Mouse (Mus musculus): ENCODE data around the gene Tmem199. TPM values are rescaled to one million over a fixed set of nuclear protein-coding genes. Genes with fewer than 3 reads are reported as not detected.

Tmem199 gene
- total RNA-seq, 2 experiments from 2014 or later: 13.4 to 15.0 TPM

- intact Hi-C loops (cut with DNase I; ENCODE audit: low total_unique reads): no loop called here
- peak; percentile 51 for DNase-seq
Measured at GRCm38 (mm10) chr11:78531046-78531445, 19.1 kb upstream of the Tmem199 start.

- no peak for DNase-seq
- intact Hi-C loops (cut with DNase I; ENCODE audit: low total_unique reads): no loop called here
Measured at GRCm38 (mm10) chr11:78530001-78530400, 18.0 kb upstream of the Tmem199 start.

- no peak for DNase-seq
- intact Hi-C loops (cut with DNase I; ENCODE audit: low total_unique reads): no loop called here
Measured at GRCm38 (mm10) chr11:78528714-78529113, 16.7 kb upstream of the Tmem199 start.

GRCm38 (mm10) chr11:78524838-78525237, 12.9 kb upstream of the Tmem199 start:
- no peak for DNase-seq
- intact Hi-C loops (cut with DNase I; ENCODE audit: low total_unique reads): no loop called here

- intact Hi-C loops (cut with DNase I; ENCODE audit: low total_unique reads): no loop called here
Measured at GRCm38 (mm10) chr11:78523241-78523955, 11.4 kb upstream of the Tmem199 start.

GRCm38 (mm10) chr11:78522481-78522997, 10.6 kb upstream of the Tmem199 start:
- intact Hi-C loops (cut with DNase I; ENCODE audit: low total_unique reads): no loop called here
- no peak for DNase-seq

More at GRCm38 (mm10) chr11:78523241-78523955, 11.4 kb upstream of the Tmem199 start:
- no peak for DNase-seq

GRCm38 (mm10) chr11:78521880-78522279, 9.9 kb upstream of the Tmem199 start:
- intact Hi-C loops (cut with DNase I; ENCODE audit: low total_unique reads): no loop called here
- no peak for DNase-seq

GRCm38 (mm10) chr11:78518931-78519330, 7.0 kb upstream of the Tmem199 start:
- DNase-seq: no peak
- intact Hi-C loops (cut with DNase I; ENCODE audit: low total_unique reads): no loop called here

- no peak for DNase-seq
- intact Hi-C loops (cut with DNase I; ENCODE audit: low total_unique reads): no loop called here
Measured at GRCm38 (mm10) chr11:78515549-78516325, 3.8 kb upstream of the Tmem199 start.

- intact Hi-C loops (cut with DNase I; ENCODE audit: low total_unique reads): no loop called here
Measured at GRCm38 (mm10) chr11:78513106-78513790, 1.3 kb upstream of the Tmem199 start.

GRCm38 (mm10) chr11:78509148-78509547, 2.8 kb downstream of the Tmem199 start:
- intact Hi-C loops (cut with DNase I; ENCODE audit: low total_unique reads): no loop called here
- no peak for DNase-seq

More at GRCm38 (mm10) chr11:78513106-78513790, 1.3 kb upstream of the Tmem199 start:
- no peak for DNase-seq

GRCm38 (mm10) chr11:78505430-78505829, 6.5 kb downstream of the Tmem199 start:
- intact Hi-C loops (cut with DNase I; ENCODE audit: low total_unique reads): no loop called here
- DNase-seq: no peak

GRCm38 (mm10) chr11:78502909-78503650, 8.9 kb downstream of the Tmem199 start, which contains the start of gene Sebox:
Gene Sebox (plus strand): TSS chr11:78503447.
- intact Hi-C loops (cut with DNase I; ENCODE audit: low total_unique reads): no loop called here
- DNase-seq: no peak

- no peak for DNase-seq
- intact Hi-C loops (cut with DNase I; ENCODE audit: low total_unique reads): no loop called here
Measured at GRCm38 (mm10) chr11:78501529-78501928, 10.4 kb downstream of the Tmem199 start.

GRCm38 (mm10) chr11:78500623-78501202, 11.3 kb downstream of the Tmem199 start:
- intact Hi-C loops (cut with DNase I; ENCODE audit: low total_unique reads): no loop called here
- no peak for DNase-seq

- intact Hi-C loops (cut with DNase I; ENCODE audit: low total_unique reads): no loop called here
- no peak for DNase-seq
Measured at GRCm38 (mm10) chr11:78499543-78499942, 12.4 kb downstream of the Tmem199 start.

GRCm38 (mm10) chr11:78499004-78499403, 13.0 kb downstream of the Tmem199 start, which contains the start of gene Vtn:
Gene Vtn (plus strand): TSS chr11:78499091.
- intact Hi-C loops (cut with DNase I; ENCODE audit: low total_unique reads): no loop called here
- DNase-seq: peak; percentile 66

GRCm38 (mm10) chr11:78497544-78498522, 14.1 kb downstream of the Tmem199 start, which contains the start of gene Sarm1:
Gene Sarm1 (minus strand): TSS chr11:78497754.
- DNase-seq: peak; percentile 93
- intact Hi-C loops (cut with DNase I; ENCODE audit: low total_unique reads): no loop called here

All from gastrocnemius, postnatal 14 days (tissue).